Mouse (Mus musculus) heart, adult 2 months (tissue): ENCODE results near the gene Cul9. TPM values are rescaled to one million over a fixed set of nuclear protein-coding genes. Genes with fewer than 3 reads are reported as not detected.

Experiments
- DNase-seq, 2 experiments: peaks; one replicate each; pipeline ENCODE4 v3.0.0; 2021
- H3K27ac ChIP-seq: fragments of 200-600 bp; 2 replicates; pipeline ENCODE4 v1.8.1; 2022
- H3K27me3 ChIP-seq: fragments of 200-500 bp; 2 replicates; pipeline ENCODE4 v1.6.1; 2012; ENCODE audit warnings: mild to moderate bottlenecking, low read length, inconsistent platforms, mixed read lengths; ENCODE audit not compliant: control insufficient read depth, insufficient read depth
- H3K36me3 ChIP-seq: fragments of 200-500 bp; 2 replicates; pipeline ENCODE4 v1.6.1; 2012; ENCODE audit warnings: low read length, inconsistent platforms; ENCODE audit not compliant: control insufficient read depth, insufficient read depth
- H3K4me1 ChIP-seq: fragments of 200-500 bp; 2 replicates; pipeline ENCODE4 v1.6.1; 2011; ENCODE audit warnings: low read length; ENCODE audit not compliant: control insufficient read depth, insufficient read depth
- H3K4me3 ChIP-seq: fragments of 200-600 bp; 2 replicates; pipeline ENCODE4 v1.8.1; 2022
- H3K79me2 ChIP-seq: fragments of 200-500 bp; replicated peaks from 2 replicates; pipeline ENCODE4 v1.6.1; 2012; ENCODE audit warnings: mild to moderate bottlenecking, inconsistent platforms, low read length, moderate library complexity, mixed read lengths; ENCODE audit not compliant: control insufficient read depth, insufficient read depth
- H3K9ac ChIP-seq: fragments of 200-500 bp; 2 replicates; pipeline ENCODE4 v1.6.1; 2012; ENCODE audit warnings: low read depth, mild to moderate bottlenecking, control low read depth, inconsistent platforms, low read length, mixed read lengths
- CTCF ChIP-seq: fragments of 200-600 bp; IDR thresholded peaks from 2 replicates; pipeline ENCODE4 v1.8.1; 2022; ENCODE audit warnings: antibody characterized with exemption, mild to moderate bottlenecking, moderate library complexity
- EP300 ChIP-seq: fragments of 200-500 bp; IDR thresholded peaks from 2 replicates; pipeline ENCODE4 v1.6.1; 2011; ENCODE audit warnings: low read depth, low read length, control low read depth; ENCODE audit not compliant: insufficient read depth
- POLR2A ChIP-seq: fragments of 200-500 bp; IDR thresholded peaks from 2 replicates; pipeline ENCODE4 v1.6.1; 2011; ENCODE audit warnings: mild to moderate bottlenecking, low read depth, low read length, control low read depth; ENCODE audit not compliant: insufficient read depth
- WGBS: fragments of 180-500 bp; shearing (Covaris S2); methylation state at CpG from one replicate; pipeline ENCODE4 v1.1.7; 2018; 5-methylcytosine and 5-hydroxymethylcytosine counted together
- intact Hi-C: fragments of 180-260 bp; cut with DNase I; formaldehyde crosslinking; loops from one replicate; pipeline ENCODE4 v1.15.1; 2025
- polyA plus RNA-seq: library from polyadenylated mRNA; depleted of rRNA; stranded (reverse); fragments of >200 nt; gene quantifications from 2 replicates; pipeline ENCODE4 v1.2.3, GENCODE M21; 2012
- total RNA-seq, 2 experiments: library from RNA; stranded (reverse); gene quantifications; 2 replicates each; pipeline ENCODE4 v1.2.3; 2021

The Cul9 gene
- total and polyA plus RNA-seq, 3 experiments = 20.1 to 21.9 (median 21.6) TPM

DNA sequence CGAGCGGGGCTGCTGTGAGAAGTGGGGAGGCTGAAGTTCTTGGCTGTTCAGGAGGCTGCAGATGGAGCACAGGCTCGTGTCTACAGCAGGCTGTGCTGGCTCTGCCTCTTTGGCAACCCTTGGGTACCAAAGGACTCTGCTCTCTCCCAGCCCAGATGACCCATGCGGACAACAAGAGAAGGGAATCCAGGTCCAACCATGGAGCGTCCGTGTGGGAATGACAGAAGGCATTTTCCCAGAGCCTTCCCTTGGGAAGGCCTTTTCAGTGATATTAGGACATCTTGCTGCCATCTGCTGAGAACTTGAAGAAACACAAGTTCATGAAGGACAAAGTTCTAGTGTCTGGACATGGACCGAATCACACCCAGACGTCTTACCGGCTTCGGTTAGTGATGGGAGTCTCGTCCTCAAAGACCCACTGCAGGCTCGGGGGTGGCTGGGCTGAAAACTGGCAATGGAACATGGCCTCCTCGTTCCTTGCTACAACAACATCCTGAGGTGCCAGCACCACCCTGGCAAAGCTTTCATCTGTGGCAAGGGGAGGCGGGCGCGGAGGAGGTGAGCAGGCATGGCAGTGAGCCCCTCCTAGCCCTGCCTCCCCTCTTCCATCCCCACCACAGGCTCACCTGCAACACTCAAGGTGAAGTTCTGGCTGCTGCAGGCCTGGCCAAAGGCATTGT, 43.6 kb upstream of the Cul9 start:
- H3K79me2 ChIP-seq = no peaks in the 10 kb centered on the region
- no peak for DNase-seq
- H3K4me1 ChIP-seq = no peaks in the 10 kb centered on the region
- intact Hi-C loops = loop anchor here (1.0 kb wide), 1 partner anchor 64 kb away; no protein-coding TSS in a partner anchor
- no peak overlapping the region for H3K9ac ChIP-seq
- no peak for TF ChIP-seq POLR2A
- TF ChIP-seq CTCF = peak; percentile 54
- 77% methylated on average over 16 of the region's 16 CpGs for WGBS
- no peak overlapping the region for H3K4me3 ChIP-seq
- H3K36me3 ChIP-seq = no peaks in the 10 kb centered on the region
- H3K27ac ChIP-seq = no peak overlapping the region
- no peaks in the 10 kb centered on the region for H3K27me3 ChIP-seq

DNA sequence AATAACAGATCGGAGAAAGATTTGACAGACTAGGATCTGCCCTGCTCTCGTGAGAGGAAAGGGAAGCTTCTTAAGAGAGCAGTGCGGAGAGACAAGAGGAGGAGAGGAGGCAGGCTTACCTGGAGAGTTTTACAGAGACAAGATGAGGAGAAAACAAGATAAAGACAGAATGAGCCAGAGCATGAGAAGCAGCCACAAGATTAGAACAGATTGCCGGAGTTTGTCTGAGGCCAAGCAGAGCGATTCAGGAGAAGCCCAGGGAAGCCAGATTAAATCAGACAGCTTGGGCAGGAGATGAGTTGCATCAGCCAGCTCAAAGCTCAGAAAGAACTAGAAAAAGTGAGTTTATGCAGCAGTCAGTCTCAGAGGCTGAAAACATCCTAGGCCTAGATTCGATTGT, 42.7 kb upstream of the Cul9 start:
- Histone ChIP-seq H3K4me1 (no peaks in the 10 kb centered on the region), H3K9ac (no peak overlapping the region), H3K27me3 (no peaks in the 10 kb centered on the region), H3K4me3 (no peak overlapping the region), H3K79me2 (no peaks in the 10 kb centered on the region), H3K36me3 (no peaks in the 10 kb centered on the region), H3K27ac (no peak overlapping the region)
- WGBS = 95% methylated on average over 6 of the region's 6 CpGs
- intact Hi-C loops = loop anchor here (1.0 kb wide), 1 partner anchor 64 kb away; no protein-coding TSS in a partner anchor
- TF ChIP-seq EP300 (no peak), POLR2A (no peak), CTCF (no peak)
- no peak for DNase-seq

DNA sequence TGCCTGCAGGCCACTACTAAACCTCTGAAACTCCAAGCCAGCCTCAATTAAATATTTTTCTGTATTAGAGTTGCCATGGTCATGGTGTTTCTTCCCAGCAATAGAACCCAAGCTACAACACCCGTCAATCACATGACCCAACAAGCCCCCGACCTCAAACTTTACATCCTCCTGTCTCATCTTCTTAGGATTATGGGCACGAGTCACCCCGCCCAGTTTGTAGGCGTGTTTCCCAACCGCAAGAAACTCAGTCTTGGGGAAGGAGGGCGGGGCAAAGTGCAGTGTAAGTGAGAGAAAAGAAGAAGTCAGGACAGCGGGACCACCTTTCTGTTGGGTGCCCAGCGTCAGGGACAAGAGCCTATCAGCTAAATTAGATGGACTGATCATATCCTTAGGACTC, 42.0 kb upstream of the Cul9 start:
- intact Hi-C loops = no loop called here
- no peaks in the 10 kb centered on the region for H3K79me2 ChIP-seq
- TF ChIP-seq CTCF (no peak), POLR2A (no peak), EP300 (no peak)
- no peaks in the 10 kb centered on the region for H3K4me1 ChIP-seq
- no peak overlapping the region for H3K4me3 ChIP-seq
- no peak for DNase-seq
- H3K27me3 ChIP-seq = no peaks in the 10 kb centered on the region
- H3K36me3 ChIP-seq = no peaks in the 10 kb centered on the region
- 75% methylated on average over 9 of the region's 9 CpGs for WGBS
- H3K27ac ChIP-seq = no peak overlapping the region
- H3K9ac ChIP-seq = no peak overlapping the region

DNA sequence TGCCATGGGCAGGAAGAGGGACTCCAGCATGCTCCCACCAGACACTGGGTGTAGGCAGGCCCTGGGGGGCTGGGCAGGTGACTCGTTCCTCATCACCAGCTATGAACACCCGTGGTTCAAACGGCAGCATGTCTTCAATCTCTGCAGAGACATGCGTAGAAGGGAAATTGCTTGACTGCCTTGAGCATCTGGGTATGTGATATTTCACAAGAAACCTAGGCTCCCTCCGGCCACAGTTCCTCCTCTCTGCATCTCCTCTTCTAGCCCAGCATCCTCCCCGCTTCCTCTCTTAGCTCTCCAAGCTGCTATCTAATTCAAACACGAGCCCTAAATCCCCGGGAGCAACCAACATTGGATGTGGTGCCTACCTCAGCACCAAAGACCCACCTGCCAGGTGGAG, 40.1 kb upstream of the Cul9 start:
- H3K27ac ChIP-seq = no peak overlapping the region
- no peak overlapping the region for H3K4me3 ChIP-seq
- intact Hi-C loops = no loop called here
- H3K4me1 ChIP-seq = no peaks in the 10 kb centered on the region
- WGBS = 80% methylated on average over 8 of the region's 8 CpGs
- H3K27me3 ChIP-seq = no peaks in the 10 kb centered on the region
- no peak for DNase-seq
- TF ChIP-seq EP300 = no peak
- no peak for TF ChIP-seq POLR2A
- TF ChIP-seq CTCF = no peak
- H3K36me3 ChIP-seq = no peaks in the 10 kb centered on the region
- H3K9ac ChIP-seq = no peak overlapping the region
- H3K79me2 ChIP-seq = no peaks in the 10 kb centered on the region

DNA sequence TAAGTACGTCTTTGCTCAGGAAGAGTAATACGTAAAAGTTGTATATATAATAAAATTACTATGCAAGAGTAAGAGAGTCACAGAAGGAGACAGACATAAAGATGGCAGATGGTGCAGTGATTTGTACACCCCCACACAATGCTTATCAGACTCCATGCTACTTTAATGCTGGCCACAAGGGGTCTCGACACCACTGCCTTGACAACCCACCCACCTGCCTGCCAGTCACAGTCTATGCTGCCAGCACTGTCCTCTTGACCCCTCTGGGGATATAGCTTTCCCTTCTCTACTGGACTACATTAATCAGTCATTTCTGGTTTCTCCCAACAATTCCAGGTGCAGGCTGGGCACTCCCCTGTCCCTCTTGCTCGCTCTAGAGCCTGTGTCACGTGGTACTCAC, 32.5 kb upstream of the Cul9 start:
- TF ChIP-seq POLR2A (no peak), EP300 (no peak), CTCF (no peak)
- Histone ChIP-seq H3K27ac (no peak overlapping the region), H3K9ac (no peak overlapping the region), H3K27me3 (no peaks in the 10 kb centered on the region), H3K79me2 (no peaks in the 10 kb centered on the region), H3K4me1 (no peaks in the 10 kb centered on the region), H3K4me3 (no peak overlapping the region), H3K36me3 (no peaks in the 10 kb centered on the region)
- DNase-seq = no peak
- WGBS = 74% methylated on average over 5 of the region's 5 CpGs
- intact Hi-C loops = no loop called here

DNA sequence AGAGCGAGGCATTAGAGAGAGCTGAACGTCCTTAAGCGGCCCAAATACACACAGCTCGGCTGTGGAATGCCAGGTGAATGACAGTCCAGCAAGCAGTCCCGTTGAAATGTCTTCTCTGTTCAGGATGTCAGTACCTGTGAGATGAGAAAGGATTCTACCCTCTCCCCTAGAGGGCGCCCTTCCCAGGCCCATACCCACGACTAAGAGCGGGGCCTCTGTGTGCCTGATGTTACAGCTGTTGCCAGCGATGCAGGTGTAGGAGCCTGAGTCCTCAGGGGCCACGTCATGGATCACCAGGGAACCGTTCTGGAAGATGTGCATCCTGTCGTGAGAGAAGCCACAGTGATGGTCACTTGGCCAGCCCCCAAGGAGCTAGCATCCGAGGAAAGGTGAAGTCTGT, 29.9 kb upstream of the Cul9 start:
- 86% methylated on average over 13 of the region's 13 CpGs for WGBS
- Histone ChIP-seq H3K9ac (no peak overlapping the region), H3K27ac (no peak overlapping the region), H3K4me1 (peaks cover 2% of the 10 kb centered on the region), H3K79me2 (no peaks in the 10 kb centered on the region), H3K36me3 (no peaks in the 10 kb centered on the region), H3K27me3 (no peaks in the 10 kb centered on the region), H3K4me3 (no peak overlapping the region)
- no peak for DNase-seq
- intact Hi-C loops = no loop called here
- TF ChIP-seq POLR2A (no peak), CTCF (peak; percentile 56)
